10 mouse cellular contexts compared by ENCODE assay signal in the genomic region with DNA sequence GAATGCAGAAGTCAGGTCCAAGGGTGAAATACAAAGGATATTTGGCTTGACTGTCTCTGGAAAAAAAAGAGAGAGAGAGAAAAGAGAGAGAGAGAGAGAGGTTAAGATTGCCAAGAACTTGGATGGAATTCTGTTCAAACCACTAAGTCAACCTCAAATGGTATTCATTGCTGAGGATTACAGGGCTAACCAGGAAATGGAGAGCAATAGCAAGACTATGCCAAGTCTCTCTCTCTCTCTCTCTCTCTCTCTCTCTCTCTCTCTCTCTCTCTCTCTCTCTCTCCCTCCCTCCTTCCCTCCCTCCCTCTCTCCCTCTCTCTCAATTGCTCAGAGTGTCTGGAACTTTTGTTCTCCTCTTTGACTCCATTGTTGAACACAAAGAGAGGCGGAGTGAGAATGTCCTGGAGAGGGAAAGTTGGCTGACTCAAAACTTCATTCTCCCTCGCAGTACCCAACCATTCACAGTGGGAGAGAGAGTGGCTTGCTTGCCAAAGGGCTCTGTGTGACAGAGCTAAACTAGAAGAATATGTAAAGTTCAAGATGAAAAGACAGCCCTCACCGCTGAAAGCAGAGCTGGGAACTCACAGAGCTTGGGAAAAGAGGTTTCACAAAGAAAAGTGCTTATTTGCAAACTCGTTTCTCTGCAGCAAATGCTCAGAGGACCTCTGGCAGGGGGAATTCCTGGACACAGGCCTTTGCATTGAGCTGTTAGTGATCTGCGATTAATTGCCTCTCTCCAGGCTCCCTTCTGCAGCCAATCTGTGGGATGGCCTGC.
DNase-seq lines count a peak whose midpoint lies in the region; ATAC-seq lines count a peak whose summit lies in the region.
"Had no signal": no experiment of that assay in that cellular context is flagged by ENCODE, and none has a peak within 500 bp of the region (broad histone marks: within the 10 kb centered on the region; RNA-seq: fewer than 3 reads in every experiment).

No protein-coding gene starts in this region.

- no peak for ATAC-seq in kidney, embryonic 14.5 days (ENCODE audit: low FRiP score, low TSS enrichment)
- ATAC-seq in hindbrain, embryonic 16.5 days = peak; percentile 97
- ATAC-seq in midbrain, embryonic 12.5 days (ENCODE audit: low FRiP score, low read depth) = peak; percentile 64

- no peak overlapping the region for H3K4me3 ChIP-seq in kidney, embryonic 14.5 days (ENCODE audit: low read length)
- H3K4me3 ChIP-seq in embryonic facial prominence, embryonic 10.5 days = no peak overlapping the region
- H3K4me3 ChIP-seq in hindbrain, embryonic 16.5 days (ENCODE audit: low read length) = no peak overlapping the region
- no peak overlapping the region for H3K4me3 ChIP-seq in midbrain, embryonic 12.5 days
- H3K4me3 ChIP-seq: erythroblast, embryonic 14.5 days had no signal

- no peak for DNase-seq in kidney, adult 11 months
- DNase-seq in embryonic facial prominence, embryonic 10.5 days (ENCODE audit: low spot score) = peak; percentile 33
- no peak for DNase-seq in MN1 (ENCODE audit: low spot score)
- DNase-seq in urinary bladder, adult 2 months (ENCODE audit: low spot score) = no peak
- no peak for DNase-seq in adrenal gland, postnatal 36 days

- no peaks in the 10 kb centered on the region for H3K27me3 ChIP-seq in kidney, embryonic 14.5 days (ENCODE audit: control insufficient read depth, insufficient read depth, low read length)
- no peaks in the 10 kb centered on the region for H3K27me3 ChIP-seq in embryonic facial prominence, embryonic 10.5 days (replicated peaks; ENCODE audit: low read depth, poor library complexity, severe bottlenecking)
- H3K27me3 ChIP-seq in hindbrain, embryonic 16.5 days (replicated peaks; ENCODE audit: control insufficient read depth, insufficient read depth, low read length) = no peaks in the 10 kb centered on the region
- H3K27me3 ChIP-seq in midbrain, embryonic 12.5 days = no peaks in the 10 kb centered on the region

- H3K9me3 ChIP-seq in kidney, embryonic 14.5 days (ENCODE audit: control insufficient read depth, low read length) = no peaks in the 10 kb centered on the region
- H3K9me3 ChIP-seq in embryonic facial prominence, embryonic 10.5 days = no peaks in the 10 kb centered on the region
- no peaks in the 10 kb centered on the region for H3K9me3 ChIP-seq in hindbrain, embryonic 16.5 days (ENCODE audit: control insufficient read depth, low read length)
- no peaks in the 10 kb centered on the region for H3K9me3 ChIP-seq in midbrain, embryonic 12.5 days

- peaks cover 12% of the 10 kb centered on the region; the same call in 1 of the 2 replicates for H3K4me1 ChIP-seq in kidney, embryonic 14.5 days (ENCODE audit: control insufficient read depth, insufficient read depth, low read length)
- peaks cover 39% of the 10 kb centered on the region for H3K4me1 ChIP-seq in embryonic facial prominence, embryonic 10.5 days
- peaks cover 3% of the 10 kb centered on the region; the same call in 1 of the 2 replicates for H3K4me1 ChIP-seq in hindbrain, embryonic 16.5 days (ENCODE audit: control insufficient read depth, insufficient read depth, low read depth, low read length)
- H3K4me1 ChIP-seq in midbrain, embryonic 12.5 days = peaks cover 20% of the 10 kb centered on the region

- no peaks in the 10 kb centered on the region for H3K36me3 ChIP-seq in kidney, embryonic 14.5 days (ENCODE audit: control insufficient read depth, insufficient read depth, low read length)
- H3K36me3 ChIP-seq in embryonic facial prominence, embryonic 10.5 days (replicated peaks) = no peaks in the 10 kb centered on the region
- no peaks in the 10 kb centered on the region for H3K36me3 ChIP-seq in hindbrain, embryonic 16.5 days (ENCODE audit: control insufficient read depth, insufficient read depth, low read length)
- H3K36me3 ChIP-seq in midbrain, embryonic 12.5 days = no peaks in the 10 kb centered on the region

- no peak overlapping the region for H3K9ac ChIP-seq in kidney, embryonic 14.5 days (ENCODE audit: low read depth, low read length)
- no peak overlapping the region for H3K9ac ChIP-seq in hindbrain, embryonic 16.5 days (ENCODE audit: low read depth, low read length)
- H3K9ac ChIP-seq in midbrain, embryonic 12.5 days (replicated peaks) = no peak overlapping the region

- 31% methylated on average over 5 of the region's 5 CpGs for WGBS in kidney, embryonic 14.5 days
- 19% methylated on average over 5 of the region's 5 CpGs for WGBS in embryonic facial prominence, embryonic 10.5 days
- 7% methylated on average over 5 of the region's 5 CpGs for whole genome bisulfite sequencing in hindbrain, embryonic 16.5 days
- 9% methylated on average over 5 of the region's 5 CpGs for WGBS in midbrain, embryonic 12.5 days

- peak overlapping the region; percentile 17; the same call in 1 of the 2 replicates for H3K27ac ChIP-seq in kidney, embryonic 14.5 days (ENCODE audit: low read depth, low read length)
- H3K27ac ChIP-seq in embryonic facial prominence, embryonic 10.5 days (replicated peaks) = peak overlapping the region; percentile 78
- peak overlapping the region; percentile 68 for H3K27ac ChIP-seq in hindbrain, embryonic 16.5 days (ENCODE audit: low read depth, low read length)
- peak overlapping the region; percentile 56 for H3K27ac ChIP-seq in midbrain, embryonic 12.5 days (replicated peaks)
- H3K27ac ChIP-seq: macrophage had no signal

- H3K4me2 ChIP-seq in kidney, embryonic 14.5 days (replicated peaks; ENCODE audit: low read depth, low read length) = no peak overlapping the region
- H3K4me2 ChIP-seq in hindbrain, embryonic 16.5 days (ENCODE audit: low read length) = no peak overlapping the region
- H3K4me2 ChIP-seq in midbrain, embryonic 12.5 days (replicated peaks) = no peak overlapping the region

Comparison
In these comparisons a context has a peak if more than half of its experiments do, and no peak if none do; other contexts are left out.
1. H3K27ac ChIP-seq: peak in every context shown above with its lines; median percentile 78 in embryonic facial prominence, embryonic 10.5 days; 68 in hindbrain, embryonic 16.5 days; 56 in midbrain, embryonic 12.5 days; 17 in kidney, embryonic 14.5 days.